Mouse (Mus musculus) heart, embryonic 11.5 days (tissue): ENCODE data around the gene Ell2. TPM values are rescaled to one million over a fixed set of nuclear protein-coding genes. Genes with fewer than 3 reads are reported as not detected.
A peak's percentile ranks its signal among the peaks of the same experiment; 100 is the strongest.
"Not testable (repeated sequence)": the region's sequence is repeated elsewhere in the genome, so short reads cannot be mapped to it uniquely, and the experiment has no call there.

Source experiments
- ATAC-seq: fragments of 200-750 bp; cut with Nextera tagmentation; replicated peaks from 2 replicates; pipeline ENCODE4 v1.8.0; 2017; ENCODE audit warnings: moderate library complexity; ENCODE audit not compliant: insufficient number of reproducible peaks, low FRiP score, low TSS enrichment
- H3K27ac ChIP-seq: fragments of 300-500 bp; sonication (generic); 2 replicates; pipeline ENCODE4 v1.5.1; 2014; ENCODE audit warnings: mild to moderate bottlenecking, low read depth, low read length
- H3K27me3 ChIP-seq: fragments of 300-500 bp; sonication (generic); 2 replicates; pipeline ENCODE4 v1.6.1; 2014; ENCODE audit warnings: mild to moderate bottlenecking, low read length, mixed read lengths; ENCODE audit not compliant: control insufficient read depth, insufficient read depth
- H3K36me3 ChIP-seq: fragments of 300-500 bp; sonication (generic); 2 replicates; pipeline ENCODE4 v1.6.1; 2014; ENCODE audit warnings: mild to moderate bottlenecking, low read length, moderate library complexity, mixed read lengths; ENCODE audit not compliant: control insufficient read depth, insufficient read depth
- H3K4me1 ChIP-seq: fragments of 300-500 bp; sonication (generic); 2 replicates; pipeline ENCODE4 v1.6.1; 2014; ENCODE audit warnings: low read length; ENCODE audit not compliant: control insufficient read depth, insufficient read depth
- H3K4me2 ChIP-seq: fragments of 300-500 bp; sonication (generic); 2 replicates; pipeline ENCODE4 v1.6.1; 2014; ENCODE audit warnings: mild to moderate bottlenecking, moderate library complexity
- H3K4me3 ChIP-seq: fragments of 300-500 bp; sonication (generic); 2 replicates; pipeline ENCODE4 v1.5.1; 2014; ENCODE audit warnings: low read depth, low read length
- H3K9ac ChIP-seq: fragments of 300-500 bp; sonication (generic); 2 replicates; pipeline ENCODE4 v1.6.1; 2014; ENCODE audit warnings: mild to moderate bottlenecking, low read depth, low read length, moderate library complexity
- H3K9me3 ChIP-seq: fragments of 300-500 bp; sonication (generic); replicated peaks from 2 replicates; pipeline ENCODE4 v1.6.1; 2016; ENCODE audit warnings: low read length; ENCODE audit not compliant: control insufficient read depth
- WGBS: fragments of 180-500 bp; shearing (Covaris S2); extraction: QIAGEN DNeasy Blood & Tissue Kit; methylation state at CpG from one replicate; pipeline ENCODE4 v1.1.7; 2014; ENCODE audit not compliant: insufficient replicate concordance; 5-methylcytosine and 5-hydroxymethylcytosine counted together
- polyA plus RNA-seq: library from polyadenylated mRNA; unstranded; fragments of >200 nt; fragmentation: Nextera tagmentation; extraction: Ambion mirVana; gene quantifications from 2 replicates; pipeline ENCODE4 v1.2.1, GENCODE M21; 2014

The Ell2 gene
- polyA plus RNA-seq, 1 experiment from 2014 or later = 10.4 TPM

DNA sequence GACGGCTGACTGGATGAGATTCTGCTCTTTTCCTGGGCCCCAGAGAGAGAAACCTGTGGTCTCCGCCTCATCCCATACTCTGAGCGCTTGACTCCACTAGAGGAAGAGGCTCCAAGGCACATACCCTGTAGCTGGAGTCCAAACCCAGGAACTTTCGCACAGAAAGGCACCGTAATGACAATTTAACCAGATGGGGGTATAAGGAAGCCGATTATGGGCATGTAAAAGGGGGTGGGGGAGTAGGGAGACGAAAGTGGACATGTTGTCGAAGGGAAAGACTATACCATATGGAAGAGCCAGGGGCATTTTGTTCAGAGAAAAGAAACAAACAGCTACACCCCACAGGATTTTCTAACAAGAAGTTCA is 2.1 kb downstream of the Ell2 start:
- Histone ChIP-seq H3K4me3 (peak overlapping the region; percentile 84), H3K36me3 (no peaks in the 10 kb centered on the region), H3K9ac (peak overlapping the region; percentile 87), H3K4me2 (peak overlapping the region; percentile 56), H3K27ac (peak overlapping the region; percentile 76), H3K27me3 (no peaks in the 10 kb centered on the region), H3K4me1 (peaks cover 3% of the 10 kb centered on the region; the same call in 1 of the 2 replicates), H3K9me3 (no peaks in the 10 kb centered on the region)
- no peak for ATAC-seq
- 12% methylated on average over 8 of the region's 8 CpGs for WGBS

DNA sequence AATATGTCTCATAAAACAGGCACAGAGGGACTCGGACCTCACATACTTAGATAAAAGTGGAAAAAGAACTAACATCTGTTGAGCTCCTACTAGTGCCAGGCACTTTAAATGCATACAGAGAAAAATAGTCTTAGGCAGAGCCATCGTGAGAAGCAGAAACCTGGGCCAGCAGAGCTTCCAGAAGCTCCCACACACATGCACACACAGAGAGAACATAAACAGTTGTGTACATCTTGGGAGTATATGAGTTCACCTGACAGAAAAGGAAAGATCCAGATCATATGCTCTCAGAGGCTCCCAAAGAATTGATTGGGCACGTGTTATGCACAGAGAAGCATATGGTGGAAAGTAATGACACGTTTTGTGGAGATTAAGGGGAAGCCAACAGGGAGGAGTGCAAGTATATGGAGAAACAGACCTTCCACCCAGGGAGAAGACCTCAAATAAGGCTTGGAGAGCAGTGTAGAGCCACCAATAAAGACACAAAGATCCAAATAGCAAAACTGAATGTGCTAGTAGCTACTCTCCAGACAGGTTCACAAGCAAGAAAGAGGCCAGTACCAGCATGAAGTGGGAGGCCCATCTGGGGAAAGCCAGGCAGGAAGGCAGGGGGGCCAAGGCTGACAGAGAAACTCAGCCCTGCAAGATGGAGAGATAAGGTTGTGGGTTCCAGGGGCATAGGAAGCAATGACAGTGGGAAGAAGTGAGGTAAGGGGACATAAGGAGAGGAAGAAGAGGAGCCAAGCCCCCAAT is 2.6 kb downstream of the Ell2 start:
- Histone ChIP-seq H3K9me3 (no peaks in the 10 kb centered on the region), H3K9ac (peak overlapping the region; percentile 87), H3K27ac (peak overlapping the region; percentile 29; the same call in 1 of the 2 replicates), H3K4me3 (peak overlapping the region; percentile 84), H3K4me1 (peaks cover 3% of the 10 kb centered on the region; the same call in 1 of the 2 replicates), H3K4me2 (peak overlapping the region; percentile 56), H3K27me3 (no peaks in the 10 kb centered on the region), H3K36me3 (no peaks in the 10 kb centered on the region)
- no peak for ATAC-seq
- WGBS = 40% methylated on average over 4 of the region's 4 CpGs

DNA sequence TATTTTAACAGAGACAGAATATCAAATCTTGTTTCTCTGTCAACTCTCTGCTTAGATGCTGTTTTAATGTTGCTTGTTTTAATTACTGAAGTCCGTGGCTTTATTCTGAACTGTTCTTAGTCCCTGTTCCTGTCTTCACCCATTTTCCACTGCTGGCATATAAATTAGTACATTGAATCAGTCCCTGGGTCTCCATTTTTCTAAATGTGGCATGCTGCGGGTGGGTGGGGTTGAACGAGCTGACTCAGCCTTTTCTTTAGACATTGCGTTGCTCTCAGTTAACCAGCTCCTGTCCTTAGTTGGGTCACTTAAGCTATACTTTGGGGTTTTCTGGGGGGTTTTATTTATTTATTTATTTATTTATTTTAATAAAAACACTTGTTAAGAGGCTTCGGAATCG is 3.6 kb downstream of the Ell2 start:
- 68% methylated on average over 6 of the region's 6 CpGs for WGBS
- no peak overlapping the region for H3K27ac ChIP-seq
- H3K4me3 ChIP-seq = peak overlapping the region; percentile 84

DNA sequence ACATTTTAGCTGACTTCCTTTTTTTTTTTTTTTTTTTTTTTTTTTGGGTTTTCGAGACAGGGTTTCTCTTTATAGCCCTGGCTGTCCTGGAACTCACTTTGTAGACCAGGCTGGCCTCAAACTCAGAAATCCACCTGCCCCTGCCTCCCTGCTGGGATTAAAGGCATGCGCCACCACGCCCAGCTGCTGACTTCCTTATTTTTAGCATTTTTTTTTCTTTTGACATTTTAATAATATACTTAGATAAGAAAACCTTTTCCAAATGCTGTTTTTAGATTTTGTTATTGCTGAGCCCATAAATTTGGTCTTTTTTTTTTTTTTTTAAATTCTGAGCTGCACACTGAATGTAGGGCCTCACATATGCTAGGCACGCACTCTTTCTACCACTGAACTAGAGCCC is 5.0 kb downstream of the Ell2 start:
- not testable (repeated sequence) for ATAC-seq, H3K9ac ChIP-seq, H3K36me3 ChIP-seq, H3K4me3 ChIP-seq, H3K4me1 ChIP-seq, H3K27ac ChIP-seq, H3K9me3 ChIP-seq, H3K27me3 ChIP-seq
- H3K4me2 ChIP-seq = peak overlapping the region; percentile 29; the same call in 1 of the 2 replicates
- 90% methylated on average over 3 of the region's 4 CpGs for WGBS

More for the DNA sequence above, 3.6 kb downstream of the Ell2 start:
- no peaks in the 10 kb centered on the region for H3K27me3 ChIP-seq
- peaks cover 3% of the 10 kb centered on the region; the same call in 1 of the 2 replicates for H3K4me1 ChIP-seq
- H3K9me3 ChIP-seq = no peaks in the 10 kb centered on the region
- ATAC-seq = no peak
- H3K4me2 ChIP-seq = peak overlapping the region; percentile 56
- H3K9ac ChIP-seq = no peak overlapping the region
- no peaks in the 10 kb centered on the region for H3K36me3 ChIP-seq

DNA sequence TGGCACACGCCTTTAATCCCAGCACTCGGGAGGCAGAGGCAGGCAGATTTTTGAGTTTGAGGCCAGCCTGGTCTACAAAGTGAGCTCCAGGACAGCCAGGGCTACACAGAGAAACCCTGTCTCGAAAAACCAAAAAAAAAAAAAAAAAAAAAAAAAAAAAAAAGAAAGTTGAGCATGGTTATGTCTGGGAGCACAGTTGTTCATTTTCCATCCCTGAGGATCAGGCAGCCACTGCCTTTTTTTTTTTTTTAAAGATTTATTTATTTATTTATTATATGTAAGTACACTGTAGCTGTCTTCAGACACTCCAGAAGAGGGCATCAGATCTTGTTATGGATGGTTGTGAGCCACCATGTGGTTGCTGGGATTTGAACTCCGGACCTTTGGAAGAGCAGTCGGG is 6.0 kb downstream of the Ell2 start:
- H3K9ac ChIP-seq, H3K9me3 ChIP-seq, H3K27me3 ChIP-seq, H3K4me1 ChIP-seq, ATAC-seq, H3K4me2 ChIP-seq, H3K36me3 ChIP-seq, H3K4me3 ChIP-seq, H3K27ac ChIP-seq: not testable (repeated sequence)
- WGBS = 90% methylated on average over 4 of the region's 5 CpGs

DNA sequence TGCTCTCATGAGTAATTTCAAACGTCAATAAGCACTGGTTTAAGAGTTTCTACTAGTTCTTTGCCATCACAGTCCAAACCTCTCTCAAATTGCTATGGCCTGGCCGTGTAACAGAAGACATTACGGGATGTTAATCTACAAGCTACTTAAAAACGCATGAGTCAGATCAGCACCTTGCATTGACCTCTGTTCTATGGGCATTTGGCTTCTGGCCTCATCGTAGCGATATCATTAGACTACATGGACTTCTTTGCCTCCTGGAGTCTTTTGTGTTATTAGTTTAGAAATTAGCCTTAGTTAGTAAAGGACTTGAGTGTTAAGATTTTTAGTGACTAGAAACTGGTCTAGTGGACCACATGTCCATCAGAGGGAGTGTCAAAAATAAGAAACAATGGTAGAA is 7.8 kb downstream of the Ell2 start:
- Histone ChIP-seq H3K36me3 (no peaks in the 10 kb centered on the region), H3K4me1 (peaks cover 2% of the 10 kb centered on the region; the same call in 1 of the 2 replicates), H3K9ac (no peak overlapping the region), H3K27ac (no peak overlapping the region), H3K27me3 (no peaks in the 10 kb centered on the region), H3K4me2 (no peak overlapping the region), H3K9me3 (no peaks in the 10 kb centered on the region), H3K4me3 (no peak overlapping the region)
- 80% methylated on average over 6 of the region's 6 CpGs for WGBS
- no peak for ATAC-seq

DNA sequence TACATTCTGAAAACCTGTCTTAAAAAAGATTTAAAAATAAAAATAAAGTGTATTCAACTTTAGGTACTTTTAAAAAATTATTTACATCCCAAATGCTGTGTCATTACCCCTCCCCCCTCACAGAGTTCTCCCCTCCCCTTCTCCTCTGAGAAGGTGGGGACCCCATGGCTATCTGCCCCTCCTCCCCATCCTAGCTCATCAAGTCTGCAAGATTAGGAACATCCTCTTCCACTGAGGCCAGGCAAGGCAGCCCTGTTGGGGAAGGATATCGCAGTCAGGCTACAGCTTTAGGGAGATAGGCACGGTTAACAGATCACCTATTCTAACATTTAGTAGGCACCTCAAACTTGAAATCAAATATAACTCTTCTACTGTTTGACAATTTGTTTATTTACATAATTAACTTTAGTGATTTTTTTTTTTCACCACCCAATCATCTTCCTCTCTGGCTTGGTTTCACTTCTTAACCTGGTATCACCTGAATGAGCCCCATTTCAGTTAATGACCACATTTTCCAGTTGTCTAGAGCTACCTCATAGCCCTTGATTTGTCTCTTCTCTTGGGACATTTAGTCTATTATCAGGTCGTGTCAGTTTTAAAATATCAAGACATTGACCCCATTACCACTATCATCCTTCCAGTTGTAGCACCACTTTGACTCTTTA is 11.2 kb downstream of the Ell2 start:
- 39% methylated on average over 3 of the region's 3 CpGs for WGBS
- H3K9ac ChIP-seq = no peak overlapping the region

DNA sequence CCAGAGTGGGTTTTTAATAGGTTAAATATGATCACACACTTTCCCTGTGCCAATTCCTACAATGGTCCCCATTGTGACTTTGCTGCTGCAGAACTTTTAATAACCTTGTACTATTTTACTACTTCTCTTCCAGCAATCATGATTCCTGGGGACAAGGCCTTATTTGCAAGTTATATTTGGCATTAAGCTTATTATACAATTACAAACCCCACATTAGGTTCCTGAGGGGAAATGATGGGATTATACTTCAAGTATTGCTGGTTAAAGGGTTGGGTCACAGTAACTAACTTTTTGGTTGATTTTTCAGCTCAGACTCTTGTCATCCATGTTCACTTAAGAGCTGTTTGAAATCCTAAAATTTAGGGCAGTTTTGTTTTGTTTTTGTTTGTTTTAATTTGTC is 11.8 kb downstream of the Ell2 start:
- Histone ChIP-seq H3K9me3 (no peaks in the 10 kb centered on the region), H3K4me1 (no peaks in the 10 kb centered on the region), H3K4me2 (peak overlapping the region; percentile 24), H3K36me3 (no peaks in the 10 kb centered on the region), H3K27ac (no peak overlapping the region), H3K27me3 (no peaks in the 10 kb centered on the region), H3K4me3 (no peak overlapping the region), H3K9ac (no peak overlapping the region)
- no peak for ATAC-seq

More for the DNA sequence above, 11.2 kb downstream of the Ell2 start:
- Histone ChIP-seq H3K4me1 (no peaks in the 10 kb centered on the region), H3K27ac (no peak overlapping the region), H3K36me3 (no peaks in the 10 kb centered on the region), H3K27me3 (no peaks in the 10 kb centered on the region), H3K4me3 (no peak overlapping the region), H3K4me2 (peak overlapping the region; percentile 24), H3K9me3 (no peaks in the 10 kb centered on the region)
- 0 out of 2 replicates have a peak, but pooled peaks have one; percentile 53 for ATAC-seq
